Mouse (Mus musculus): ENCODE measurements around the gene Chchd1.

- TF ChIP-seq CTCF (IDR thresholded peaks at IDR 0.05; ENCODE audit: control insufficient read depth, insufficient read depth, insufficient read length) (no peak), MAX (IDR thresholded peaks at IDR 0.05) (no peak), USF1 (IDR thresholded peaks at IDR 0.05; ENCODE audit: low read depth) (peak; percentile 95), MYOG (IDR thresholded peaks at IDR 0.05; ENCODE audit: control insufficient read depth, extremely low read depth, insufficient read length) (no peak)
Measured at GRCm38 (mm10) chr14:20708239-20708638, 5.4 kb downstream of the Chchd1 start.
